Mouse (Mus musculus): ENCODE data around the gene Wipf1. TPM values are rescaled to one million over a fixed set of nuclear protein-coding genes. Genes with fewer than 3 reads are reported as not detected.

The Wipf1 gene
- polyA plus RNA-seq, 1 experiment from 2014 or later: 3.4 TPM

- no peak overlapping the region for H3K4me3 ChIP-seq (replicated peaks)
- no peak overlapping the region for H3K27ac ChIP-seq
- H3K9ac ChIP-seq: no peak overlapping the region
- peaks cover 16% of the 10 kb centered on the region; the same call in 1 of the 2 replicates for H3K27me3 ChIP-seq
- no peaks in the 10 kb centered on the region for H3K4me1 ChIP-seq (replicated peaks)
- no peaks in the 10 kb centered on the region for H3K9me3 ChIP-seq (replicated peaks)
- DNase-seq (no peak), ATAC-seq (ENCODE audit: low read depth) (no peak)
- WGBS (ENCODE audit: insufficient replicate concordance): 77% methylated on average over 2 of the region's 2 CpGs
- H3K4me2 ChIP-seq: no peak overlapping the region
- H3K36me3 ChIP-seq: no peaks in the 10 kb centered on the region
Observed at GRCm38 (mm10) chr2:73397476-73397875, 132.1 kb downstream of the Wipf1 start.

GRCm38 (mm10) chr2:73396828-73397325 is 132.7 kb downstream of the Wipf1 start:
- H3K9me3 ChIP-seq (replicated peaks): no peaks in the 10 kb centered on the region
- H3K4me2 ChIP-seq: no peak overlapping the region
- no peaks in the 10 kb centered on the region for H3K36me3 ChIP-seq
- WGBS (ENCODE audit: insufficient replicate concordance): 73% methylated on average over 3 of the region's 3 CpGs
- DNase-seq (no peak), ATAC-seq (ENCODE audit: low read depth) (no peak)
- no peak overlapping the region for H3K9ac ChIP-seq
- H3K4me3 ChIP-seq (replicated peaks): no peak overlapping the region
- no peak overlapping the region for H3K27ac ChIP-seq
- peaks cover 16% of the 10 kb centered on the region; the same call in 1 of the 2 replicates for H3K27me3 ChIP-seq
- H3K4me1 ChIP-seq (replicated peaks): no peaks in the 10 kb centered on the region

- Histone ChIP-seq H3K4me1 (replicated peaks) (no peaks in the 10 kb centered on the region), H3K4me2 (no peak overlapping the region), H3K9ac (no peak overlapping the region), H3K36me3 (no peaks in the 10 kb centered on the region), H3K9me3 (replicated peaks) (no peaks in the 10 kb centered on the region), H3K27ac (no peak overlapping the region), H3K27me3 (peaks cover 19% of the 10 kb centered on the region), H3K4me3 (replicated peaks) (no peak overlapping the region)
- no peak for ATAC-seq (ENCODE audit: low read depth)
- WGBS (ENCODE audit: insufficient replicate concordance): 61% methylated on average over 8 of the region's 8 CpGs
- DNase-seq: no peak
Observed at GRCm38 (mm10) chr2:73395516-73395915, 134.0 kb downstream of the Wipf1 start.

GRCm38 (mm10) chr2:73394476-73394875 is 135.1 kb downstream of the Wipf1 start:
- H3K4me2 ChIP-seq: no peak overlapping the region
- no peak overlapping the region for H3K27ac ChIP-seq
- ATAC-seq (ENCODE audit: low read depth): no peak
- H3K9ac ChIP-seq: no peak overlapping the region
- no peak for DNase-seq
- H3K9me3 ChIP-seq (replicated peaks): no peaks in the 10 kb centered on the region
- no peaks in the 10 kb centered on the region for H3K4me1 ChIP-seq (replicated peaks)
- no peaks in the 10 kb centered on the region for H3K36me3 ChIP-seq
- peaks cover 21% of the 10 kb centered on the region for H3K27me3 ChIP-seq
- WGBS (ENCODE audit: insufficient replicate concordance): 75% methylated on average over 3 of the region's 3 CpGs
- H3K4me3 ChIP-seq (replicated peaks): no peak overlapping the region

GRCm38 (mm10) chr2:73392772-73393171 is 136.8 kb downstream of the Wipf1 start:
- 62% methylated on average over 2 of the region's 2 CpGs for WGBS (ENCODE audit: insufficient replicate concordance)
- Histone ChIP-seq H3K4me3 (replicated peaks) (no peak overlapping the region), H3K4me1 (replicated peaks) (no peaks in the 10 kb centered on the region), H3K27me3 (peaks cover 21% of the 10 kb centered on the region), H3K9me3 (replicated peaks) (no peaks in the 10 kb centered on the region), H3K36me3 (no peaks in the 10 kb centered on the region), H3K9ac (no peak overlapping the region), H3K27ac (no peak overlapping the region), H3K4me2 (no peak overlapping the region)
- ATAC-seq (ENCODE audit: low read depth): no peak
- DNase-seq: no peak

GRCm38 (mm10) chr2:73389951-73390350 is 139.6 kb downstream of the Wipf1 start:
- 76% methylated on average over 3 of the region's 3 CpGs for WGBS (ENCODE audit: insufficient replicate concordance)
- no peaks in the 10 kb centered on the region for H3K36me3 ChIP-seq

GRCm38 (mm10) chr2:73387806-73388205 is 141.7 kb downstream of the Wipf1 start:
- Histone ChIP-seq H3K4me2 (no peak overlapping the region), H3K9ac (no peak overlapping the region), H3K27me3 (peaks cover 6% of the 10 kb centered on the region), H3K4me3 (replicated peaks) (no peak overlapping the region), H3K4me1 (replicated peaks) (peaks cover 28% of the 10 kb centered on the region), H3K9me3 (replicated peaks) (no peaks in the 10 kb centered on the region), H3K27ac (no peak overlapping the region), H3K36me3 (no peaks in the 10 kb centered on the region)
- DNase-seq (no peak), ATAC-seq (ENCODE audit: low read depth) (no peak)
- 80% methylated on average over 1 of the region's 1 CpGs for WGBS (ENCODE audit: insufficient replicate concordance)

More at GRCm38 (mm10) chr2:73389951-73390350, 139.6 kb downstream of the Wipf1 start:
- Histone ChIP-seq H3K4me2 (no peak overlapping the region), H3K4me3 (replicated peaks) (no peak overlapping the region), H3K9ac (no peak overlapping the region), H3K27me3 (peaks cover 13% of the 10 kb centered on the region), H3K4me1 (replicated peaks) (peaks cover 15% of the 10 kb centered on the region), H3K9me3 (replicated peaks) (no peaks in the 10 kb centered on the region), H3K27ac (no peak overlapping the region)
- ATAC-seq (ENCODE audit: low read depth) (no peak), DNase-seq (no peak)

GRCm38 (mm10) chr2:73386356-73387046 is 143.0 kb downstream of the Wipf1 start, which contains the start of gene Gpr155:
Gpr155 (minus strand) TSS chr2:73386572.
- Histone ChIP-seq H3K27me3 (peaks cover 5% of the 10 kb centered on the region; the same call in 1 of the 2 replicates), H3K4me1 (replicated peaks) (peaks cover 28% of the 10 kb centered on the region), H3K9me3 (replicated peaks) (no peaks in the 10 kb centered on the region), H3K4me3 (replicated peaks) (peak within 1 kb of the TSS; percentile 79), H3K27ac (peak within 1 kb of the TSS; percentile 88), H3K9ac (peak within 1 kb of the TSS; percentile 82), H3K4me2 (peak within 1 kb of the TSS; percentile 99), H3K36me3 (peaks cover 11% of the 10 kb centered on the region)
- ATAC-seq (ENCODE audit: low read depth): peak; percentile 97
- peak; percentile 100 for DNase-seq
- under 1% methylated on average over 44 of the region's 44 CpGs for WGBS (ENCODE audit: insufficient replicate concordance)

- Histone ChIP-seq H3K9me3 (replicated peaks) (no peaks in the 10 kb centered on the region), H3K27me3 (0 out of 2 replicates have a peak, but pooled peaks cover 2% of the 10 kb centered on the region), H3K9ac (peak overlapping the region; percentile 82), H3K4me3 (replicated peaks) (peak overlapping the region; percentile 79), H3K27ac (peak overlapping the region; percentile 88), H3K4me2 (peak overlapping the region; percentile 99), H3K36me3 (peaks cover 15% of the 10 kb centered on the region), H3K4me1 (replicated peaks) (peaks cover 28% of the 10 kb centered on the region)
- ATAC-seq (ENCODE audit: low read depth): peak; percentile 22
- DNase-seq: peak; percentile 52
- 2% methylated on average over 29 of the region's 29 CpGs for WGBS (ENCODE audit: insufficient replicate concordance)
Observed at GRCm38 (mm10) chr2:73385641-73386355, 143.7 kb downstream of the Wipf1 start.

- Histone ChIP-seq H3K27ac (peak overlapping the region; percentile 88), H3K4me1 (replicated peaks) (peaks cover 28% of the 10 kb centered on the region)
- no peak for ATAC-seq (ENCODE audit: low read depth)
Observed at GRCm38 (mm10) chr2:73385172-73385571, 144.4 kb downstream of the Wipf1 start.

GRCm38 (mm10) chr2:73380298-73380975 is 149.1 kb downstream of the Wipf1 start:
- WGBS (ENCODE audit: insufficient replicate concordance): 65% methylated on average over 9 of the region's 9 CpGs

More at GRCm38 (mm10) chr2:73385172-73385571, 144.4 kb downstream of the Wipf1 start:
- H3K4me2 ChIP-seq: peak overlapping the region; percentile 99
- no peaks in the 10 kb centered on the region for H3K9me3 ChIP-seq (replicated peaks)
- peaks cover 20% of the 10 kb centered on the region for H3K36me3 ChIP-seq
- no peaks in the 10 kb centered on the region for H3K27me3 ChIP-seq
- H3K9ac ChIP-seq: peak overlapping the region; percentile 82
- 58% methylated on average over 4 of the region's 4 CpGs for WGBS (ENCODE audit: insufficient replicate concordance)
- H3K4me3 ChIP-seq (replicated peaks): peak overlapping the region; percentile 79
- no peak for DNase-seq

More at GRCm38 (mm10) chr2:73380298-73380975, 149.1 kb downstream of the Wipf1 start:
- H3K9ac ChIP-seq: no peak overlapping the region
- H3K27me3 ChIP-seq: peaks cover 3% of the 10 kb centered on the region; the same call in 1 of the 2 replicates
- ATAC-seq (ENCODE audit: low read depth) (no peak), DNase-seq (no peak)
- H3K27ac ChIP-seq: no peak overlapping the region
- H3K4me3 ChIP-seq (replicated peaks): no peak overlapping the region
- H3K36me3 ChIP-seq: peaks cover 20% of the 10 kb centered on the region
- peaks cover 17% of the 10 kb centered on the region for H3K4me1 ChIP-seq (replicated peaks)
- H3K9me3 ChIP-seq (replicated peaks): no peaks in the 10 kb centered on the region
- no peak overlapping the region for H3K4me2 ChIP-seq
